Mouse (Mus musculus): Measurements from ENCODE around the gene Lat2.

DNA sequence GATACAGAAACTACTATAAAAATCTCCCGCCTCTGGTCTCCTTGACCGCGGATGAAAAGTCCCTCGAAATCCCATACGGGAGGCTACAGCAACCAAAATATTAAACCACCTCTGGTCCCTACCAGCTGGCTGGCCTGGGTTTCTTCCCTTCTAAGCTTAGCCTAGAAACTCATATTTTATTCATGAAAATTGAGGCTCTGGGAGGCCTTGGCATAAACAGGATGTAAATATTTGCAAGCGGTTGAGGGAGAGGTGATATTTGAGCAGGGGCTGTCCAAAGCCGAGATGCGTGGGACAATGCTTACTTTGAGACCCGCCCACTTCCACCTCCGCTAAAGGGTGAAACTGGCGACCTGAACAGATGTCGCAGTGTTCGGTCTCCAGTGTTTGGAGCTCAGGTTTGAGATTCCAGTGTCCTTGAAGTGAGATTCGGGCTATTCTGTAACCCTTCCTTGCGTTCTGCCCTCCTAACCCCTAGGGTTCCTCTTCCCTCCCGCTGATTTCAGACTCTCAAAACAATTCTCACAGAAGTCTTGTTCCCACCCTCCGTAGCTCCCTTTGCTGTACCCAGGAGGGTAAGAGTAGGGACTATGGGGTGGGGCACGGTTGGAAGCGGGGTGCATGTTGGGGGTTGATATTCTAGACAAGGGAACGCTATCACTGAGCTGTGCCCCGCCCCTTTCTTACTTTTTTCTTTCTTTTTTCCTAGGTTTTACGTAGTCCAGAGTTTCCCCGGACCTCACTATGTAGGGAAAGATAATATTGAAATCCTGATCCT is 42.9 kb downstream of the Lat2 start:
- no peak for TF ChIP-seq CTCF (IDR thresholded peaks at IDR 0.05; ENCODE audit: borderline replicate concordance, extremely low read depth, insufficient read depth, insufficient read length)
- no peak for TF ChIP-seq POLR2A (IDR thresholded peaks at IDR 0.05; ENCODE audit: borderline replicate concordance, extremely low read depth, insufficient read depth, insufficient read length, poor library complexity, severe bottlenecking)

All from brain, embryonic 14.5 days (tissue).